Mouse (Mus musculus): ENCODE measurements around the gene Mrps30.
"Not testable (repeated sequence)": the region's sequence is repeated elsewhere in the genome, so short reads cannot be mapped to it uniquely, and the experiment has no call there.

Gene Mrps30

DNA sequence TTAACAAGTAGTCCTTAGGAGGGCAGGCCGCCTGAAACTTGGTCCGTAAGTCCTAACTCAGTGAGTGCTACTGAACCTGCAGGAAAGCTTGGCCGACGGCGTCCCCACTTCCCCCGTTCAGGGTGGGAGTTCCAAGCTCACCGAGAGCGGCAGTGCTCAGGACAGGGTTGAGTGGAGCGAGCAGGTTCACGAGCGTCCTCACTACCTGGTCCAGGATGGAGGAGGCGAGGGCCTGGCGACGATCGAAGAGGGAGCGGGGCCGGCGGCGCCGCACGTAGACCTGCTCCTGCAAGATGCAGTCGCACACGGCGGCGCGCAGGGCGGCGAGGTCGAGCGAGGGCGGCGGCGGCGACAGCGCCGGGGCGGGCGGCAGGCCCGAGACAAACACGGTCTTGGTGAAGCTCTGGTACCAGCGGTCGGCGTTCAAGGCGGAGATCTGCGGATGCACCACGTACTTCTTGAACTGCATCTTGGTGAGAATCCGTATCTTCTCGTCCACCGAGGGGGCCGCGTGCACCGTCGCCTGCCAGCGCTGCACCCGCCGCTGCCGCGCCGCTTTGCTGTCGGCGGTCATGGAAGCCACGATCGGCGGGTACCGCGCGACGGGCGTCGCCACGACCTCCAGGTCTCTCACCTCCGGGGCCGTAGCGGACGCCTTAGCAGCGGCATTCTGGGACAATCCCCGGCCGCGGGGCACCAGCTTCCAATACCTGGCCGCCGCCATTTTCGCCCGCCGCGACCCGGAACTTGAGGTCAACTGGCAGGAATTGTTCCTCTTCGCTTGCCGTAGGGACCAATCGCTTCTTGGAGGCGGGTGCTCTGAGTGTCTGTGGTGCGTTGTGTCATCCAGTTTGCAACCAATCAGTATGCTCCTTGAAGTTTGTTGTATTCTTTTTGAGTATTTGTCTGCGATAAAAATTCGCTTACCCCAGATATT lies at the start of gene Mrps30, which contains the start of gene B430218F22Rik:
TSS of gene Mrps30 (minus strand) at position 742 of the 937 bp plus-strand sequence.
TSS of gene B430218F22Rik (plus strand) at position 120 of the 937 bp plus-strand sequence.
- DNase-seq (ENCODE audit: low read depth, low spot score), result peak; percentile 98

DNA sequence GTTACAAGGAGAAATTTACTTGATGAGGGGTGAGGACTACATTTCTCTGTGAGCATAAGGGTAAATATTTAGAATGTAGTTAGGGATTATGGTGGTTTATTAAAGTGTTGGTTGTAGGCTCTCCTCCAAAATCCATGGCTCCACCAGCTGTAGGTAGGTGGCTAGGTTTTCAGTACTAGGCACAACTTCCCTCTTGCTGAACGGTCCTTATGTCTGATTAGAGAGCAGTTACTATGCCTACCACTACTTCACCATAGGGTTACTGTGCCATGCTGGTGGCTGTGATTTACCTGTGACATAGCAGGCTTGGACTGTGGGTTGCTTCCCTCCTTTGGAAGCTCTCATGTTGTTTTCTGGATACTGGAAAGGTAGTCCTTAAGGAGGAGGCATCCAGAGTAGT lies 33.8 kb upstream of the Mrps30 start:
- no peak for DNase-seq (ENCODE audit: low read depth, low spot score)

GRCm38 (mm10) chr13:118420408-118420807 lies 33.4 kb upstream of the Mrps30 start:
- DNase-seq (ENCODE audit: low read depth, low spot score), result no peak

GRCm38 (mm10) chr13:118418163-118418562 lies 31.1 kb upstream of the Mrps30 start:
- no peak for DNase-seq (ENCODE audit: low read depth, low spot score)

GRCm38 (mm10) chr13:118411297-118411992 lies 24.4 kb upstream of the Mrps30 start:
- no peak for DNase-seq (ENCODE audit: low read depth, low spot score)

- DNase-seq (ENCODE audit: low read depth, low spot score), result peak; percentile 58
Observed at GRCm38 (mm10) chr13:118403544-118403943, 16.5 kb upstream of the Mrps30 start.

DNA sequence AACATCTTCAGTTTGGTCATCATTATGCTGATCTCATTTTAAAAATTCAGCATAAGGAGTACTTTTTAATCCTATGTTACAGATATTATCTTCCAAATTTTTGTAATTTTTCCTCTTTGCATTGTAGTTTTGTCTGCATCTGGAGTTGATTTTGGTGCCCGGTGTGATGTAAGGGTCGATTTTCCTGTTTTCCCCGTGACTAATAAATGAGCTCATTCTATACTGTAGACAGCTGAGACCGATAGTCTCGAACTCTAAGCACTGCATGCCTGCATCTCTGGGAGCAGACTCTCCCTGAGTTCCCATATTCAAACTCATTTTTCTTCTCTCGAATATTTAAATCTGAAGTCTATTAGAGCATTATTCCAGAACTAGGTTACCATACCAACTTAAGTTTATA lies 13.3 kb upstream of the Mrps30 start:
- no peak for DNase-seq (ENCODE audit: low read depth, low spot score)

DNA sequence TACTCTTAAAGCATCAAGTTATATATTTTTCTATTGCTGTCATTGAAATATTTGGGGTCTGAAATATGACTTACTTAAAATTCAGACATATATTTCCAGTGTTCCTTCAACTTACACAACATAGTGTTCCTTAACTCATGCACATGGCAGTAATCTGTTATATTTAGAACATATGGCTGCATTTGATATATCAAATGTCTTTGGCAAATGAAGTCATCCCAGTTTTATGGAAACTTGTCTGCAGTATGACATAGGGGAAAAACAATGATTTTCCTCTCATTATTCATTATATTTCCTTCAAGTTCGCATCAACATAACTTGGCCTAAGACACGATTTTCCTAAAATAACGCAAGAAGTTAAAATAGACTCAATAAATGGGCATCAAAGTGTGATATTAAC lies 8.8 kb upstream of the Mrps30 start:
- no peak for DNase-seq (ENCODE audit: low read depth, low spot score)

- not testable (repeated sequence) for DNase-seq (ENCODE audit: low read depth, low spot score)
Observed at GRCm38 (mm10) chr13:118387448-118387801, 373 bp upstream of the Mrps30 start.

GRCm38 (mm10) chr13:118380381-118380780 lies 6.7 kb downstream of the Mrps30 start:
- DNase-seq (ENCODE audit: low read depth, low spot score), result no peak

GRCm38 (mm10) chr13:118379155-118379554 lies 7.9 kb downstream of the Mrps30 start:
- peak; percentile 68 for DNase-seq (ENCODE audit: low read depth, low spot score)

- DNase-seq (ENCODE audit: low read depth, low spot score), result no peak
Observed at GRCm38 (mm10) chr13:118372871-118373270, 14.2 kb downstream of the Mrps30 start.

- DNase-seq (ENCODE audit: low read depth, low spot score), result no peak
Observed at GRCm38 (mm10) chr13:118365774-118366173, 21.3 kb downstream of the Mrps30 start.

GRCm38 (mm10) chr13:118363342-118363741 lies 23.7 kb downstream of the Mrps30 start:
- no peak for DNase-seq (ENCODE audit: low read depth, low spot score)

- DNase-seq (ENCODE audit: low read depth, low spot score), result no peak
Observed at GRCm38 (mm10) chr13:118350870-118351269, 36.2 kb downstream of the Mrps30 start.

DNA sequence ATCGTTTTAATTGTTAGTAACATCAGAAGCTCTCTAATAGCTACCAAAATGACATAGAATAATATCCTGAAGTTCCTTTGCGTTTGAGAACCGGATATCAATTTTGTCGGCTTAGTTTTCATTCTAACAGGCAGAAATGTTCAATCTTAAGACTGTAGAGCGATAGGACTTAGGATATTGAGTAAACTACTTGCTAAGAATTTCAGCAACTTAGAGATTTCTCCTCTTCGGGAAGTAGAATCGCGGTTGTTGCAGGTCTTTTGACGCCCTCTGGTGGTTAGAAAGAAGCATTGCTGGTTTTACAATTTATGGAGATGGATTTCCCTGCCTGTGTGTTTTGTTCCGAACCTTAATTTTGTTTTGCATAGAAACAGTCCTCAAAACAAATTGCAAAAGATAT lies 36.8 kb downstream of the Mrps30 start:
- peak; percentile 52 for DNase-seq (ENCODE audit: low read depth, low spot score)
